18 mouse cellular contexts compared by ENCODE assay signal in genomic region chr3:57652485-57652884, GRCm38 (mm10). TPM values are rescaled to one million over a fixed set of nuclear protein-coding genes. Genes with fewer than 3 reads are reported as not detected.
"Had no signal": no experiment of that assay in that cellular context is flagged by ENCODE, and none has a peak within 500 bp of the region (broad histone marks: within the 10 kb centered on the region; RNA-seq: fewer than 3 reads in every experiment).

No protein-coding gene starts in this region.

- H3K27me3 ChIP-seq: neural tube, embryonic 12.5 days; stomach, embryonic 15.5 days had no signal

- H3K4me1 ChIP-seq: stomach, embryonic 15.5 days had no signal

- H3K36me3 ChIP-seq: stomach, embryonic 15.5 days had no signal

- H3K9ac ChIP-seq: stomach, embryonic 15.5 days had no signal

- H3K9me3 ChIP-seq: midbrain, embryonic 10.5 days; midbrain, embryonic 12.5 days; neural tube, embryonic 12.5 days; stomach, embryonic 15.5 days had no signal

- H3K27ac ChIP-seq: midbrain, embryonic 12.5 days; neural tube, embryonic 12.5 days; stomach, embryonic 15.5 days; stomach, postnatal 0 days had no signal

- DNase-seq: lung, adult 18-20 months; lung, embryonic 14.5 days; lung, postnatal 10 days; lung, postnatal 4 days; midbrain, embryonic 14.5 days; right cerebral cortex, postnatal 14 days; thymus, adult 2 months; thymus, postnatal 25 days; thymus, postnatal 4 days had no signal

RNA-seq across cellular contexts. Expression of gene Ankub1, which starts 40.1 kb away (rescaled TPM):
- total RNA-seq: megakaryocyte, adult 5-6 weeks; megakaryocyte-erythroid progenitor cell, adult 5-6 weeks had no signal
- polyA plus RNA-seq: lung, embryonic 14.5 days; neural tube, embryonic 12.5 days; neural tube, embryonic 14.5 days; spleen, adult 2 months; stomach, embryonic 15.5 days; stomach, postnatal 0 days had no signal
